Mouse (Mus musculus): ENCODE results near the gene Pex10. TPM values are rescaled to one million over a fixed set of nuclear protein-coding genes. Genes with fewer than 3 reads are reported as not detected.
"Not testable (repeated sequence)": the region's sequence is repeated elsewhere in the genome, so short reads cannot be mapped to it uniquely, and the experiment has no call there.

The Pex10 gene
- polyA plus RNA-seq, 1 experiment from 2014 or later: 6.8 TPM

DNA sequence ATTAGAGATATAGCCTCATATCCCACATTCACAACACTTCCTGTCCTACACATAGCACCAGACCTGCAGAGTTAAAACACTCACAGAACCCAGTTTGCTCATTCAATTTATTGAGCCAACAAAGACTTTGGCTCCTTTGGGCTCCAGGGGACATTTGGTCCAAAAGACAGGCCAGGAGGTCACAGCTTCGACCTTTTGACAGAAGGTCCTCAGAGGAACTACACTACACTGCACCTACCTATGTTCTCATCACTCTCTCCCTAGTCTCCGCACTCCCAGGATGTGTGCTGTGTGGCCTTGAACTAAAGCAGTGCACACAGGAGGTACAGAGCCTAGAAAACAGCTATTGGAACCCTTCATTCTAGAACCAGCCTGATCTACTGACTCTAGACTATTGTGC, 9.0 kb downstream of the Pex10 start:
- Histone ChIP-seq H3K4me3 (ENCODE audit: low read depth, low read length) (no peak overlapping the region), H3K4me2 (ENCODE audit: low read depth, low read length) (no peak overlapping the region), H3K4me1 (ENCODE audit: insufficient read depth) (no peaks in the 10 kb centered on the region), H3K27ac (ENCODE audit: low read depth) (no peak overlapping the region), H3K9me3 (ENCODE audit: low read length) (no peaks in the 10 kb centered on the region), H3K36me3 (replicated peaks; ENCODE audit: insufficient read depth, low read length) (peaks cover 89% of the 10 kb centered on the region), H3K27me3 (ENCODE audit: insufficient read depth, low read length) (no peaks in the 10 kb centered on the region), H3K9ac (replicated peaks) (no peak overlapping the region)
- DNase-seq (no peak), ATAC-seq (peak; percentile 83)
- TF ChIP-seq EP300 (IDR thresholded peaks at IDR 0.05; ENCODE audit: low read depth) (no peak), CTCF (IDR thresholded peaks at IDR 0.05; ENCODE audit: low read depth) (no peak)
- WGBS (ENCODE audit: insufficient replicate concordance): 77% methylated on average over 2 of the region's 2 CpGs

DNA sequence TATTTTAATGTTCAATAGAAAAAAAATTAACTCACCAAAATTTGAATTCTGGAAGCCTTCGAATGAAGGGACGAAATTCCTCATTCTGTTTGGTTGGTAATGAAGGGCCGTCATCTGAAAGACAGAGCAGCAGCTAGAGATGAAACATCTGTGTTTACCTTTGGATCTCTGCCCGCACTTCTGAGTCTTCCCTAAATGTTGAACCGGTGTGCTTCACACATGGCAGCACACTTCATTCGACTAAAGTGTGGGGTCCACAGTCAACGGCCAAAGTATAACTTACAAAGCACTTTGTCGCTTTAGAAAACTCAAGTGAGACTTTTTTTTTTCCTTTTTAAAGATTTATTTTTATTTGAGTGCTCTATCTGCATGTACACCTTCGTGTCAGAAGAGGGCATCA, 9.9 kb downstream of the Pex10 start:
- Histone ChIP-seq H3K4me3 (ENCODE audit: low read depth, low read length) (no peak overlapping the region), H3K27me3 (ENCODE audit: insufficient read depth, low read length) (no peaks in the 10 kb centered on the region), H3K27ac (ENCODE audit: low read depth) (no peak overlapping the region), H3K9me3 (ENCODE audit: low read length) (no peaks in the 10 kb centered on the region), H3K4me2 (ENCODE audit: low read depth, low read length) (no peak overlapping the region), H3K4me1 (ENCODE audit: insufficient read depth) (no peaks in the 10 kb centered on the region), H3K9ac (replicated peaks) (no peak overlapping the region), H3K36me3 (replicated peaks; ENCODE audit: insufficient read depth, low read length) (peaks cover 87% of the 10 kb centered on the region)
- DNase-seq (no peak), ATAC-seq (no peak)
- TF ChIP-seq CTCF (IDR thresholded peaks at IDR 0.05; ENCODE audit: low read depth): no peak
- TF ChIP-seq EP300 (IDR thresholded peaks at IDR 0.05; ENCODE audit: low read depth): no peak
- WGBS (ENCODE audit: insufficient replicate concordance): 82% methylated on average over 9 of the region's 9 CpGs

DNA sequence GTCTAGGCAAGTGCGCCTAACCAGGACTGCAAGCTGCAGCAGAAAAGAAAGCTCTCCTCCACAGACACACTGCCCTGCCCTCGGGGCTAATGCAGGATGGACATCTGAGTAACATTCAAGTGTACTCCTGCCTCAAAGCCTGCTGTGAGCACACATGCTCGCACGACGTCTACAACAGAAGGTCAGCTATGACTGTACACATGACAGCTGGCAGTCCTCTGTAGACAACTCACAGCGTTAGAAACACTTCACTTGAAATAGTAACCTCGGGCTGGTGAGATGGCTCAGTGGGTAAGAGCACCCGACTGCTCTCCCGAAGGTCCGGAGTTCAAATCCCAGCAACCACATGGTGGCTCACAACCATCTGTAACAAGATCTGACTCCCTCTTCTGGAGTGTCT, 12.0 kb downstream of the Pex10 start:
- not testable (repeated sequence) for DNase-seq; ATAC-seq; H3K4me2 ChIP-seq (ENCODE audit: low read depth, low read length); H3K9ac ChIP-seq (replicated peaks); H3K27me3 ChIP-seq (ENCODE audit: insufficient read depth, low read length); H3K9me3 ChIP-seq (ENCODE audit: low read length); H3K4me1 ChIP-seq (ENCODE audit: insufficient read depth); H3K27ac ChIP-seq (ENCODE audit: low read depth); H3K4me3 ChIP-seq (ENCODE audit: low read depth, low read length)
- 95% methylated on average over 10 of the region's 10 CpGs for WGBS (ENCODE audit: insufficient replicate concordance)
- H3K36me3 ChIP-seq (replicated peaks; ENCODE audit: insufficient read depth, low read length): peaks cover 76% of the 10 kb centered on the region

DNA sequence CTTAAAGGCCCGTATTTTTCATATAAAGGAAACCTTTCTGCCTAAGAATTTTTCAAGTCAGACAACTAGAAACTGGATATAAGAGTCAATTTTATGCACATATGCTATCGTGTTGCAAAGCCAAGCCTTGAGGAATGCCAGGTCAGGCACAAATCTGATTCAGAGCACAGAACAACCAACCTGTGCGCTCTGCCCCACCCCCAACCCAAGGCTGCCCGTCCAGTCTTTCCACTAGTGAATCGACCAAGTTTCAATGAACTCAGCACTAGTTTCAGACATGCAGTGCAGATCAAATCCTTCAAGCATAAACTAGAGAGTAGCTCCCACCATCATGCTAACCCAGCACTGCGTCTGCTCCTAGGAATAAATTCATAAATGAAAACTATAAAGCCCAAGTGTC, 12.8 kb downstream of the Pex10 start:
- Histone ChIP-seq H3K27me3 (ENCODE audit: insufficient read depth, low read length) (no peaks in the 10 kb centered on the region), H3K9me3 (ENCODE audit: low read length) (no peaks in the 10 kb centered on the region), H3K9ac (replicated peaks) (no peak overlapping the region), H3K36me3 (replicated peaks; ENCODE audit: insufficient read depth, low read length) (peaks cover 69% of the 10 kb centered on the region), H3K27ac (ENCODE audit: low read depth) (no peak overlapping the region), H3K4me2 (ENCODE audit: low read depth, low read length) (no peak overlapping the region), H3K4me1 (ENCODE audit: insufficient read depth) (peaks cover 17% of the 10 kb centered on the region), H3K4me3 (ENCODE audit: low read depth, low read length) (no peak overlapping the region)
- no peak for ATAC-seq
- DNase-seq: no peak
- TF ChIP-seq EP300 (IDR thresholded peaks at IDR 0.05; ENCODE audit: low read depth): no peak
- TF ChIP-seq CTCF (IDR thresholded peaks at IDR 0.05; ENCODE audit: low read depth): no peak
- 93% methylated on average over 6 of the region's 6 CpGs for WGBS (ENCODE audit: insufficient replicate concordance)

DNA sequence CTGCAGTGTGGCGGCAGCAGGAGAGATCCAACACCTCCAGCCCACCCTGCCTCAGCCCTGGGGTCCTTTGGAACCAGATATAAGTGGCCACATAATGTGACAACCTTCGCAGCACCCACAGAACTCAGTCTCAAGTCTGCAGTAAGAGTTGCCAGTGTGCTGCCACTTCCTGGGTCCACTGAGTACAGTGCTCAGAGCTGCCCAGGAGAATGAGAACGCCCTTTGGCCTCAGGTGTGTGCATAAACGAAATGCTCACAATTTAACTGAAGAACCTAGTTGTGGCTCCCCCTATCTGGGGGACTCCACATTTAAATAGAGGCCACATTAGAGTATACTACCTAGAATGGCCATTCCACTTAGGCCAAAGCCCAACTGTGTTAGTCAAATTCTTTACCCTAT, 16.7 kb downstream of the Pex10 start:
- ATAC-seq (no peak), DNase-seq (no peak)
- Histone ChIP-seq H3K9ac (replicated peaks) (no peak overlapping the region; the same call in 1 of the 2 replicates), H3K4me1 (ENCODE audit: insufficient read depth) (peaks cover 35% of the 10 kb centered on the region), H3K4me3 (ENCODE audit: low read depth, low read length) (no peak overlapping the region), H3K27ac (ENCODE audit: low read depth) (peak overlapping the region; percentile 30; the same call in 1 of the 2 replicates), H3K4me2 (ENCODE audit: low read depth, low read length) (no peak overlapping the region), H3K27me3 (ENCODE audit: insufficient read depth, low read length) (no peaks in the 10 kb centered on the region), H3K9me3 (ENCODE audit: low read length) (no peaks in the 10 kb centered on the region), H3K36me3 (replicated peaks; ENCODE audit: insufficient read depth, low read length) (peaks cover 35% of the 10 kb centered on the region)
- no peak for TF ChIP-seq EP300 (IDR thresholded peaks at IDR 0.05; ENCODE audit: low read depth)
- peak; percentile 8; the same call in 1 of the 2 replicates for TF ChIP-seq CTCF (IDR thresholded peaks at IDR 0.05; ENCODE audit: low read depth)
- WGBS (ENCODE audit: insufficient replicate concordance): 71% methylated on average over 4 of the region's 4 CpGs

DNA sequence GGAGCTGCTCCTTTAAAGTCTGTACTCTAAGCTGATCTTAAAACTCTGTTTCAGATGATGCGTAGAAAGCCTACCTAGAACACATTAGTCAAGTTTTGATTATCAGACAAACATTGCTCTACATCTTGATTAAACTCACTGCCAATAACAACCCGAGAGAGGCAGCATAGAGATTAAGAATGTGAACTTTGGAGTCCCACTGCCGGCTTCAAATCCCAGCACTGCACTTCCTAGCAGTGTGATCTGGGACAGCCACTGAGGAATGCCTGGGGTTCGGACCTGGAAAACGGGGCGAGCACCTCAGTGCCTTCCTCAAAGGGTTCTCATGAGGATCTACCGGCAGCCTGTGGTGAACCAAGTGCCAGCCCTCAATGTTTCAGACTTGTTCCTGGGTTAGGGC, 17.5 kb downstream of the Pex10 start:
- Histone ChIP-seq H3K4me2 (ENCODE audit: low read depth, low read length) (peak overlapping the region; percentile 90), H3K27me3 (ENCODE audit: insufficient read depth, low read length) (no peaks in the 10 kb centered on the region), H3K9me3 (ENCODE audit: low read length) (no peaks in the 10 kb centered on the region), H3K9ac (replicated peaks) (no peak overlapping the region; the same call in 1 of the 2 replicates), H3K4me3 (ENCODE audit: low read depth, low read length) (no peak overlapping the region; the same call in 1 of the 2 replicates), H3K36me3 (replicated peaks; ENCODE audit: insufficient read depth, low read length) (peaks cover 29% of the 10 kb centered on the region), H3K27ac (ENCODE audit: low read depth) (peak overlapping the region; percentile 30), H3K4me1 (ENCODE audit: insufficient read depth) (peaks cover 35% of the 10 kb centered on the region)
- no peak for DNase-seq
- TF ChIP-seq CTCF (IDR thresholded peaks at IDR 0.05; ENCODE audit: low read depth): no peak
- no peak for TF ChIP-seq EP300 (IDR thresholded peaks at IDR 0.05; ENCODE audit: low read depth)
- WGBS (ENCODE audit: insufficient replicate concordance): 70% methylated on average over 7 of the region's 7 CpGs
- ATAC-seq: no peak

Measured in liver, postnatal 0 days (tissue).